Comparison of ENCODE assay signal across 12 mouse cellular contexts in the genomic region with DNA sequence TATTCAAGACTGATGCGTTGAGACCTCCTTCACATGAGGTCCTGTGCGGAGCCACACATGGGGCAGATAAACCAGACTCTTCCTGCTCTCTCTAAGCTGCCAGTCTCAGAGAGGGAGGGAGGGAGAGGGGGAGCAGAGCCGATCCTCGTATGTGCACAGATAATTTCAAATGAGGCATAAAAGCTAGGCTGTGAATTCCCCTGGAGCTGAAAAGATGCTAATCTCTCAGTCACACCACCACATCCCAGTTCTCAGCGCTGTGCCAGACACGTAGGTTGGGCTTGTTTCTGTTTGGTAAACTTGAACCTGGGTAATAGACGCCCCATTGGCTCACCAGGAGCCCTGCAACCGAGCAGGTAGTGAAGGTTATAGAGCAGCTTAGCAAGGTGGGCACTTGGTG. TPM values are rescaled to one million over a fixed set of nuclear protein-coding genes. Genes with fewer than 3 reads are reported as not detected.
A peak's percentile ranks its signal among the peaks of the same experiment; 100 is the strongest.
DNase-seq lines count a peak whose midpoint lies in the region; ATAC-seq lines count a peak whose summit lies in the region.
"Had no signal": no experiment of that assay in that cellular context is flagged by ENCODE, and none has a peak within 500 bp of the region (broad histone marks: within the 10 kb centered on the region; RNA-seq: fewer than 3 reads in every experiment).

No protein-coding gene starts in this region.

- no peak overlapping the region for H3K4me3 ChIP-seq in forebrain, embryonic 10.5 days
- H3K4me3 ChIP-seq in forebrain, embryonic 11.5 days (ENCODE audit: low read depth, low read length): no peak overlapping the region
- no peak overlapping the region for H3K4me3 ChIP-seq in hindbrain, embryonic 13.5 days
- H3K4me3 ChIP-seq in hindbrain, embryonic 14.5 days (replicated peaks; ENCODE audit: low read length): no peak overlapping the region
- peak overlapping the region; percentile 64 for H3K4me3 ChIP-seq in megakaryocyte, embryonic 14.5 days (replicated peaks)
- H3K4me3 ChIP-seq in limb, embryonic 15.5 days: no peak overlapping the region
- H3K4me3 ChIP-seq in midbrain, embryonic 16.5 days (ENCODE audit: low read depth, low read length): no peak overlapping the region
- H3K4me3 ChIP-seq: left cerebral cortex, adult 2 months; liver, embryonic 13.5 days had no signal

- H3K4me2 ChIP-seq in forebrain, embryonic 11.5 days (ENCODE audit: low read depth, low read length, severe bottlenecking): no peak overlapping the region
- no peak overlapping the region for H3K4me2 ChIP-seq in hindbrain, embryonic 13.5 days
- no peak overlapping the region for H3K4me2 ChIP-seq in hindbrain, embryonic 14.5 days (replicated peaks)
- no peak overlapping the region for H3K4me2 ChIP-seq in limb, embryonic 15.5 days
- no peak overlapping the region for H3K4me2 ChIP-seq in midbrain, embryonic 16.5 days (ENCODE audit: low read length)
- H3K4me2 ChIP-seq: liver, embryonic 13.5 days had no signal

- no peak for DNase-seq in forebrain, embryonic 10.5 days (ENCODE audit: extremely low spot score, low spot score)
- no peak for DNase-seq in forebrain, embryonic 11.5 days (ENCODE audit: low spot score)
- no peak for DNase-seq in hindbrain, embryonic 14.5 days (ENCODE audit: low spot score)
- DNase-seq: adrenal gland, postnatal 10 days; liver, embryonic 13.5 days had no signal

- peaks cover 76% of the 10 kb centered on the region for H3K4me1 ChIP-seq in forebrain, embryonic 10.5 days
- peaks cover 16% of the 10 kb centered on the region for H3K4me1 ChIP-seq in forebrain, embryonic 11.5 days (replicated peaks; ENCODE audit: control insufficient read depth, insufficient read depth, low read length)
- H3K4me1 ChIP-seq in hindbrain, embryonic 13.5 days (replicated peaks): peaks cover 44% of the 10 kb centered on the region
- H3K4me1 ChIP-seq in hindbrain, embryonic 14.5 days (replicated peaks; ENCODE audit: control insufficient read depth, insufficient read depth, low read length): peaks cover 18% of the 10 kb centered on the region
- peaks cover 62% of the 10 kb centered on the region for H3K4me1 ChIP-seq in megakaryocyte, embryonic 14.5 days
- H3K4me1 ChIP-seq in limb, embryonic 15.5 days: peaks cover 55% of the 10 kb centered on the region
- H3K4me1 ChIP-seq in midbrain, embryonic 16.5 days (ENCODE audit: control insufficient read depth, insufficient read depth, low read length): peaks cover 27% of the 10 kb centered on the region

- WGBS in forebrain, embryonic 10.5 days: 68% methylated on average over 8 of the region's 8 CpGs
- WGBS in forebrain, embryonic 11.5 days: 68% methylated on average over 8 of the region's 8 CpGs
- 60% methylated on average over 8 of the region's 8 CpGs for whole genome bisulfite sequencing in hindbrain, embryonic 13.5 days
- 59% methylated on average over 8 of the region's 8 CpGs for WGBS in hindbrain, embryonic 14.5 days
- 68% methylated on average over 8 of the region's 8 CpGs for WGBS in limb, embryonic 15.5 days
- WGBS in midbrain, embryonic 16.5 days: 40% methylated on average over 8 of the region's 8 CpGs

- no peaks in the 10 kb centered on the region for H3K9me3 ChIP-seq in forebrain, embryonic 10.5 days
- H3K9me3 ChIP-seq in forebrain, embryonic 11.5 days (ENCODE audit: control insufficient read depth, low read length): no peaks in the 10 kb centered on the region
- H3K9me3 ChIP-seq in hindbrain, embryonic 13.5 days: no peaks in the 10 kb centered on the region
- no peaks in the 10 kb centered on the region for H3K9me3 ChIP-seq in hindbrain, embryonic 14.5 days (ENCODE audit: control insufficient read depth, low read length)
- H3K9me3 ChIP-seq in megakaryocyte, embryonic 14.5 days: 0 out of 2 replicates have a peak, but pooled peaks cover 4% of the 10 kb centered on the region
- no peaks in the 10 kb centered on the region for H3K9me3 ChIP-seq in limb, embryonic 15.5 days
- H3K9me3 ChIP-seq in midbrain, embryonic 16.5 days (replicated peaks; ENCODE audit: control insufficient read depth, low read length, poor library complexity, severe bottlenecking): no peaks in the 10 kb centered on the region
- H3K9me3 ChIP-seq: liver, embryonic 13.5 days had no signal

- H3K27ac ChIP-seq in forebrain, embryonic 10.5 days: peak overlapping the region; percentile 68
- H3K27ac ChIP-seq in forebrain, embryonic 11.5 days (ENCODE audit: low read depth, low read length): no peak overlapping the region
- no peak overlapping the region for H3K27ac ChIP-seq in hindbrain, embryonic 13.5 days
- no peak overlapping the region for H3K27ac ChIP-seq in hindbrain, embryonic 14.5 days
- H3K27ac ChIP-seq in limb, embryonic 15.5 days: peak overlapping the region; percentile 22; the same call in 1 of the 2 replicates
- no peak overlapping the region for H3K27ac ChIP-seq in midbrain, embryonic 16.5 days (ENCODE audit: low read length)
- H3K27ac ChIP-seq: left cerebral cortex, adult 2 months had no signal

- no peak overlapping the region for H3K9ac ChIP-seq in forebrain, embryonic 11.5 days (ENCODE audit: low read length)
- H3K9ac ChIP-seq in hindbrain, embryonic 13.5 days: 0 out of 2 replicates have a peak overlapping the region, but pooled peaks have one; percentile 19
- no peak overlapping the region for H3K9ac ChIP-seq in hindbrain, embryonic 14.5 days
- H3K9ac ChIP-seq in limb, embryonic 15.5 days: no peak overlapping the region
- H3K9ac ChIP-seq in midbrain, embryonic 16.5 days (ENCODE audit: low read depth, low read length): no peak overlapping the region
- H3K9ac ChIP-seq: liver, embryonic 13.5 days had no signal

- ATAC-seq in forebrain, embryonic 11.5 days (replicated peaks; ENCODE audit: low FRiP score): no peak
- ATAC-seq in hindbrain, embryonic 13.5 days (ENCODE audit: low FRiP score): no peak
- no peak for ATAC-seq in hindbrain, embryonic 14.5 days (ENCODE audit: low FRiP score)
- ATAC-seq in megakaryocyte, adult 5-6 weeks (ENCODE audit: poor library complexity, severe bottlenecking): no peak
- ATAC-seq in limb, embryonic 15.5 days (ENCODE audit: insufficient number of reproducible peaks, low FRiP score, low TSS enrichment, low read depth): no peak
- no peak for ATAC-seq in midbrain, embryonic 16.5 days
- ATAC-seq: inflammation-experienced regulatory T-cells, adult 6 months had no signal

- H3K36me3 ChIP-seq in forebrain, embryonic 10.5 days (replicated peaks): peaks cover 33% of the 10 kb centered on the region
- H3K36me3 ChIP-seq in forebrain, embryonic 11.5 days (ENCODE audit: control insufficient read depth, insufficient read depth, low read length): no peaks in the 10 kb centered on the region
- H3K36me3 ChIP-seq in hindbrain, embryonic 13.5 days: no peaks in the 10 kb centered on the region
- H3K36me3 ChIP-seq in hindbrain, embryonic 14.5 days (replicated peaks; ENCODE audit: control insufficient read depth, insufficient read depth): no peaks in the 10 kb centered on the region
- no peaks in the 10 kb centered on the region for H3K36me3 ChIP-seq in megakaryocyte, embryonic 14.5 days (replicated peaks; ENCODE audit: low read length)
- H3K36me3 ChIP-seq in limb, embryonic 15.5 days: peaks cover 20% of the 10 kb centered on the region
- H3K36me3 ChIP-seq in midbrain, embryonic 16.5 days (ENCODE audit: control insufficient read depth, insufficient read depth, low read length): no peaks in the 10 kb centered on the region

- H3K27me3 ChIP-seq in forebrain, embryonic 10.5 days (ENCODE audit: poor library complexity, severe bottlenecking): 0 out of 2 replicates have a peak, but pooled peaks cover 4% of the 10 kb centered on the region
- no peaks in the 10 kb centered on the region for H3K27me3 ChIP-seq in forebrain, embryonic 11.5 days (ENCODE audit: control insufficient read depth, insufficient read depth, low read length)
- no peaks in the 10 kb centered on the region for H3K27me3 ChIP-seq in hindbrain, embryonic 13.5 days
- no peaks in the 10 kb centered on the region for H3K27me3 ChIP-seq in hindbrain, embryonic 14.5 days (ENCODE audit: control insufficient read depth, insufficient read depth, low read length)
- H3K27me3 ChIP-seq in megakaryocyte, embryonic 14.5 days (replicated peaks): peaks cover 84% of the 10 kb centered on the region
- no peaks in the 10 kb centered on the region for H3K27me3 ChIP-seq in limb, embryonic 15.5 days
- H3K27me3 ChIP-seq in midbrain, embryonic 16.5 days (ENCODE audit: control insufficient read depth, insufficient read depth, low read depth, low read length): no peaks in the 10 kb centered on the region
- H3K27me3 ChIP-seq: liver, embryonic 13.5 days had no signal

RNA-seq across cellular contexts. Expression of a gene that starts 12.4 kb away (rescaled TPM):
- polyA plus RNA-seq in forebrain, embryonic 10.5 days (2016; fragmentation: Nextera tagmentation; extraction: Ambion mirVana): 3.3 and 3.7 TPM in 2 replicates
- polyA plus RNA-seq in forebrain, embryonic 11.5 days (2014; fragmentation: Nextera tagmentation; extraction: Ambion mirVana): 1.3 and 2.3 TPM in 2 replicates
- polyA plus RNA-seq in hindbrain, embryonic 13.5 days (2015; fragmentation: Nextera tagmentation; extraction: Ambion mirVana): 1.5 and 1.8 TPM in 2 replicates
- 0.64 and 0.95 TPM in 2 replicates for polyA plus RNA-seq in hindbrain, embryonic 14.5 days (2014; fragmentation: Nextera tagmentation; extraction: Ambion mirVana)
- not detected in 2 replicates for polyA plus RNA-seq in megakaryocyte, embryonic 14.5 days (2012; ENCODE audit: insufficient read depth, low replicate concordance)
- total RNA-seq in megakaryocyte, adult 5-6 weeks (2015): 1.1 TPM in 2 replicates
- total RNA-seq in megakaryocyte, adult 5-6 weeks (2017): 1.3 and 2.1 TPM in 2 replicates
- polyA plus RNA-seq in limb, embryonic 15.5 days (2015; fragmentation: Nextera tagmentation; extraction: Ambion mirVana): 6.2 and 6.5 TPM in 2 replicates
- 0.94 and 1.0 TPM in 2 replicates for polyA plus RNA-seq in midbrain, embryonic 16.5 days (2015; fragmentation: Nextera tagmentation; extraction: Ambion mirVana)
- polyA plus RNA-seq: inflammation-experienced regulatory T-cells, adult 6 months had no signal

RNA-seq across cellular contexts. Expression of a gene that starts 54.5 kb away (rescaled TPM):
- polyA plus RNA-seq in forebrain, embryonic 10.5 days (2016; fragmentation: Nextera tagmentation; extraction: Ambion mirVana): 0.55 and 0.63 TPM in 2 replicates
- 0.35 and 1.2 TPM in 2 replicates for polyA plus RNA-seq in forebrain, embryonic 11.5 days (2014; fragmentation: Nextera tagmentation; extraction: Ambion mirVana)
- 11.7 and 12.7 TPM in 2 replicates for polyA plus RNA-seq in hindbrain, embryonic 13.5 days (2015; fragmentation: Nextera tagmentation; extraction: Ambion mirVana)
- 40.1 and 50.4 TPM in 2 replicates for polyA plus RNA-seq in hindbrain, embryonic 14.5 days (2014; fragmentation: Nextera tagmentation; extraction: Ambion mirVana)
- polyA plus RNA-seq in megakaryocyte, embryonic 14.5 days (2012; ENCODE audit: insufficient read depth, low replicate concordance): not detected in 2 replicates
- total RNA-seq in megakaryocyte, adult 5-6 weeks (2015): not detected in 2 replicates
- total RNA-seq in megakaryocyte, adult 5-6 weeks (2017): not detected in 2 replicates
- 1.6 and 1.9 TPM in 2 replicates for polyA plus RNA-seq in limb, embryonic 15.5 days (2015; fragmentation: Nextera tagmentation; extraction: Ambion mirVana)
- polyA plus RNA-seq in midbrain, embryonic 16.5 days (2015; fragmentation: Nextera tagmentation; extraction: Ambion mirVana): 39.5 and 50.1 TPM in 2 replicates
- polyA plus RNA-seq: inflammation-experienced regulatory T-cells, adult 6 months had no signal

Comparison
In these comparisons a context has a peak if more than half of its experiments do, and no peak if none do; other contexts are left out.
1. H3K27ac ChIP-seq: peak in forebrain, embryonic 10.5 days (single experiment) and limb, embryonic 15.5 days (single experiment); none in forebrain, embryonic 11.5 days (single experiment), hindbrain, embryonic 13.5 days (single experiment), hindbrain, embryonic 14.5 days (single experiment) and midbrain, embryonic 16.5 days (single experiment).